Mouse (Mus musculus) ES-Bruce4 (cell line): ENCODE results near the gene Shroom3.

Source experiments
- CTCF ChIP-seq: IDR thresholded peaks from one replicate; pipeline ENCODE4 v1.8.1; 2011; ENCODE audit warnings: low read depth, low read length
- POLR2A ChIP-seq: IDR thresholded peaks from one replicate; pipeline ENCODE4 v1.8.1; 2011; ENCODE audit warnings: low read length; ENCODE audit not compliant: insufficient read depth

- TF ChIP-seq CTCF (no peak), POLR2A (no peak)
Observed at GRCm38 (mm10) chr5:92980862-92981261, 297.6 kb downstream of the Shroom3 start.
